Mouse (Mus musculus): ENCODE results near the gene Tmem11. TPM values are rescaled to one million over a fixed set of nuclear protein-coding genes. Genes with fewer than 3 reads are reported as not detected.

Gene Tmem11
- polyA plus RNA-seq (2015; fragmentation: Nextera tagmentation; extraction: Ambion mirVana) = 65.9 and 68.5 TPM in 2 replicates

GRCm38 (mm10) chr11:60878675-60879294 lies at the start of gene Tmem11:
TSS of gene Tmem11 (minus strand) at chr11:60879272.

GRCm38 (mm10) chr11:60914491-60914890 lies 35.4 kb upstream of the Tmem11 start, which contains the start of gene Natd1:
TSS of gene Natd1 (minus strand) at chr11:60914750.

GRCm38 (mm10) chr11:60830433-60831052 lies 48.5 kb downstream of the Tmem11 start, which contains the start of gene Dhrs7b:
TSS of gene Dhrs7b (plus strand) at chr11:60830631.

Other genes with a start within 250 kb of the Tmem11 start
- 13.6 and 14.3 TPM in 2 replicates for gene Llgl1, start 179.5 kb downstream of the Tmem11 start, polyA plus RNA-seq (2015; fragmentation: Nextera tagmentation; extraction: Ambion mirVana)
- gene Flii, start 152.0 kb downstream of the Tmem11 start, polyA plus RNA-seq (2015; fragmentation: Nextera tagmentation; extraction: Ambion mirVana) = 54.8 and 57.8 TPM in 2 replicates
- gene Mief2, start 150.9 kb downstream of the Tmem11 start, polyA plus RNA-seq (2015; fragmentation: Nextera tagmentation; extraction: Ambion mirVana) = 58.1 and 64.6 TPM in 2 replicates
- gene Top3a, start 101.9 kb downstream of the Tmem11 start, polyA plus RNA-seq (2015; fragmentation: Nextera tagmentation; extraction: Ambion mirVana) = 5.5 and 5.8 TPM in 2 replicates
- 3.0 and 3.3 TPM in 2 replicates for gene Smcr8, start 101.7 kb downstream of the Tmem11 start, polyA plus RNA-seq (2015; fragmentation: Nextera tagmentation; extraction: Ambion mirVana)
- gene Shmt1, start 67.6 kb downstream of the Tmem11 start, polyA plus RNA-seq (2015; fragmentation: Nextera tagmentation; extraction: Ambion mirVana) = 34.0 and 39.1 TPM in 2 replicates
- gene Dhrs7b, start 48.6 kb downstream of the Tmem11 start, polyA plus RNA-seq (2015; fragmentation: Nextera tagmentation; extraction: Ambion mirVana) = 18.2 and 29.2 TPM in 2 replicates
- 11.4 and 12.8 TPM in 2 replicates for gene Natd1, start 35.5 kb upstream of the Tmem11 start, polyA plus RNA-seq (2015; fragmentation: Nextera tagmentation; extraction: Ambion mirVana)
- gene Map2k3, start 52.8 kb upstream of the Tmem11 start, polyA plus RNA-seq (2015; fragmentation: Nextera tagmentation; extraction: Ambion mirVana) = 63.7 and 71.7 TPM in 2 replicates
- 9.9 and 11.5 TPM in 2 replicates for gene Kcnj12, start 143.3 kb upstream of the Tmem11 start, polyA plus RNA-seq (2015; fragmentation: Nextera tagmentation; extraction: Ambion mirVana)
- 1.3 and 2.8 TPM in 2 replicates for gene Tnfrsf13b, start 247.5 kb upstream of the Tmem11 start, polyA plus RNA-seq (2015; fragmentation: Nextera tagmentation; extraction: Ambion mirVana)